Mouse (Mus musculus): ENCODE data around the gene Mex3d. TPM values are rescaled to one million over a fixed set of nuclear protein-coding genes. Genes with fewer than 3 reads are reported as not detected.
A peak's percentile ranks its signal among the peaks of the same experiment; 100 is the strongest.

The Mex3d gene
- total RNA-seq, 2 experiments from 2014 or later = 15.5 to 17.1 TPM

- DNase-seq (ENCODE audit: low spot score in 2 of 2) = no peak
- Histone ChIP-seq H3K27ac (peak overlapping the region; percentile 97), H3K4me3 (peak overlapping the region; percentile 58)
- TF ChIP-seq CTCF (conservative IDR thresholded peaks at IDR 0.05) = peak; percentile 45
Measured at GRCm38 (mm10) chr10:80405481-80406173, 18.2 kb upstream of the Mex3d start.

- DNase-seq (ENCODE audit: low spot score in 2 of 2) = no peak
- TF ChIP-seq CTCF (conservative IDR thresholded peaks at IDR 0.05) = peak; percentile 78
- no peak overlapping the region for H3K4me3 ChIP-seq
- no peak overlapping the region for H3K27ac ChIP-seq
Measured at GRCm38 (mm10) chr10:80403044-80403692, 15.7 kb upstream of the Mex3d start.

GRCm38 (mm10) chr10:80400704-80401161, 13.3 kb upstream of the Mex3d start:
- Histone ChIP-seq H3K4me3 (no peak overlapping the region; the same call in 1 of the 2 replicates), H3K27ac (peak overlapping the region; percentile 97)
- no peak for DNase-seq (ENCODE audit: low spot score in 2 of 2)
- no peak for TF ChIP-seq CTCF (conservative IDR thresholded peaks at IDR 0.05)

GRCm38 (mm10) chr10:80399973-80400703, 12.7 kb upstream of the Mex3d start:
- no peak for DNase-seq (ENCODE audit: low spot score in 2 of 2)
- peak overlapping the region; percentile 64 for H3K4me3 ChIP-seq
- H3K27ac ChIP-seq = peak overlapping the region; percentile 97
- no peak for TF ChIP-seq CTCF (conservative IDR thresholded peaks at IDR 0.05)

- Histone ChIP-seq H3K27ac (peak within 1 kb of the TSS; percentile 100), H3K4me3 (peak within 1 kb of the TSS; percentile 89)
- peak; percentile 99 to 100 for DNase-seq (ENCODE audit: low spot score in 2 of 2)
- TF ChIP-seq CTCF (conservative IDR thresholded peaks at IDR 0.05) = no peak
Measured at GRCm38 (mm10) chr10:80399191-80399972, 11.9 kb upstream of the Mex3d start, which contains the start of gene Mbd3. Mbd3 (minus strand) TSS chr10:80399550.

- Histone ChIP-seq H3K27ac (peak overlapping the region; percentile 100), H3K4me3 (peak overlapping the region; percentile 89)
- TF ChIP-seq CTCF (conservative IDR thresholded peaks at IDR 0.05) = peak; percentile 11
- DNase-seq (ENCODE audit: low spot score in 2 of 2) = peak; percentile 98
Measured at GRCm38 (mm10) chr10:80398719-80399190, 11.3 kb upstream of the Mex3d start.

- peak overlapping the region; percentile 100 for H3K27ac ChIP-seq
- no peak for TF ChIP-seq CTCF (conservative IDR thresholded peaks at IDR 0.05)
Measured at GRCm38 (mm10) chr10:80398174-80398535, 10.7 kb upstream of the Mex3d start.

GRCm38 (mm10) chr10:80397524-80398173, 10.2 kb upstream of the Mex3d start:
- no peak for DNase-seq (ENCODE audit: low spot score in 2 of 2)
- Histone ChIP-seq H3K4me3 (peak overlapping the region; percentile 89), H3K27ac (peak overlapping the region; percentile 100)
- no peak for TF ChIP-seq CTCF (conservative IDR thresholded peaks at IDR 0.05)

More at GRCm38 (mm10) chr10:80398174-80398535, 10.7 kb upstream of the Mex3d start:
- H3K4me3 ChIP-seq = peak overlapping the region; percentile 89
- DNase-seq (ENCODE audit: low spot score in 2 of 2) = no peak

- peak overlapping the region; percentile 89; the same call in 1 of the 2 replicates for H3K4me3 ChIP-seq
- no peak for TF ChIP-seq CTCF (conservative IDR thresholded peaks at IDR 0.05)
- H3K27ac ChIP-seq = 0 out of 2 replicates have a peak overlapping the region, but pooled peaks have one; percentile 100
Measured at GRCm38 (mm10) chr10:80396822-80397523, 9.5 kb upstream of the Mex3d start.

GRCm38 (mm10) chr10:80395025-80395627, 7.7 kb upstream of the Mex3d start:
- TF ChIP-seq CTCF (conservative IDR thresholded peaks at IDR 0.05) = no peak
- DNase-seq (ENCODE audit: low spot score in 2 of 2) = no peak
- H3K4me3 ChIP-seq = no peak overlapping the region

More at GRCm38 (mm10) chr10:80396822-80397523, 9.5 kb upstream of the Mex3d start:
- no peak for DNase-seq (ENCODE audit: low spot score in 2 of 2)

GRCm38 (mm10) chr10:80392687-80393086, 5.2 kb upstream of the Mex3d start:
- no peak for TF ChIP-seq CTCF (conservative IDR thresholded peaks at IDR 0.05)
- no peak overlapping the region for H3K27ac ChIP-seq

More at GRCm38 (mm10) chr10:80395025-80395627, 7.7 kb upstream of the Mex3d start:
- no peak overlapping the region for H3K27ac ChIP-seq

More at GRCm38 (mm10) chr10:80392687-80393086, 5.2 kb upstream of the Mex3d start:
- no peak overlapping the region for H3K4me3 ChIP-seq
- no peak for DNase-seq (ENCODE audit: low spot score in 2 of 2)

All from layer of hippocampus, adult 2 months (tissue).